Mouse (Mus musculus) heart, postnatal 0 days (tissue): ENCODE measurements around the gene Zbtb2. TPM values are rescaled to one million over a fixed set of nuclear protein-coding genes. Genes with fewer than 3 reads are reported as not detected.
"Not testable (repeated sequence)": the region's sequence is repeated elsewhere in the genome, so short reads cannot be mapped to it uniquely, and the experiment has no call there.

Experiments
- ATAC-seq: fragments of 200-750 bp; cut with Nextera tagmentation; 2 replicates; pipeline ENCODE4 v1.8.0; 2017; ENCODE audit warnings: low read depth, moderate number of reproducible peaks, moderate library complexity; ENCODE audit not compliant: insufficient read depth
- DNase-seq: peaks from one replicate; pipeline ENCODE4 v3.0.0-alpha.2; 2016; ENCODE audit warnings: low spot score
- H3K27ac ChIP-seq: fragments of 300-500 bp; sonication (generic); 2 replicates; pipeline ENCODE4 v1.5.1; 2014; ENCODE audit warnings: low read depth, mild to moderate bottlenecking
- H3K27me3 ChIP-seq: fragments of 300-500 bp; sonication (generic); 2 replicates; pipeline ENCODE4 v1.6.1; 2014; ENCODE audit warnings: low read length, mixed read lengths; ENCODE audit not compliant: control insufficient read depth, insufficient read depth
- H3K36me3 ChIP-seq: fragments of 300-500 bp; sonication (generic); replicated peaks from 2 replicates; pipeline ENCODE4 v1.6.1; 2014; ENCODE audit warnings: low read length, mixed read lengths; ENCODE audit not compliant: control insufficient read depth, insufficient read depth
- H3K4me1 ChIP-seq: fragments of 300-500 bp; sonication (generic); 2 replicates; pipeline ENCODE4 v1.6.1; 2014; ENCODE audit warnings: antibody characterized with exemption; ENCODE audit not compliant: control insufficient read depth, insufficient read depth
- H3K4me2 ChIP-seq: fragments of 300-500 bp; sonication (generic); 2 replicates; pipeline ENCODE4 v1.6.1; 2014; ENCODE audit warnings: low read depth, mild to moderate bottlenecking, low read length, moderate library complexity
- H3K4me3 ChIP-seq: fragments of 300-500 bp; sonication (generic); 2 replicates; pipeline ENCODE4 v1.5.1; 2014; ENCODE audit warnings: low read depth, low read length
- H3K9ac ChIP-seq: fragments of 300-500 bp; sonication (generic); replicated peaks from 2 replicates; pipeline ENCODE4 v1.6.1; 2014; ENCODE audit warnings: low read depth, low read length, mixed read lengths
- H3K9me3 ChIP-seq: fragments of 300-500 bp; sonication (generic); replicated peaks from 2 replicates; pipeline ENCODE4 v1.6.1; 2016; ENCODE audit warnings: low read length; ENCODE audit not compliant: control insufficient read depth
- CTCF ChIP-seq: IDR thresholded peaks from 2 replicates; pipeline ENCODE4 v1.5.1; 2016; ENCODE audit warnings: antibody characterized with exemption, control low read depth, low read depth
- EP300 ChIP-seq: IDR thresholded peaks from 2 replicates; pipeline ENCODE4 v1.6.1; 2016; ENCODE audit warnings: antibody characterized with exemption, low read depth
- WGBS: fragments of 180-500 bp; shearing (Covaris S2); extraction: QIAGEN DNeasy Blood & Tissue Kit; methylation state at CpG from one replicate; pipeline ENCODE4 v1.1.7; 2014; 5-methylcytosine and 5-hydroxymethylcytosine counted together
- polyA plus RNA-seq: library from polyadenylated mRNA; unstranded; fragments of >200 nt; fragmentation: Nextera tagmentation; extraction: Ambion mirVana; gene quantifications from 2 replicates; pipeline ENCODE4 v1.2.1, GENCODE M21; 2015
- total RNA-seq: library from RNA; depleted of rRNA; stranded (reverse); fragments of >200 nt; gene quantifications from 2 replicates; pipeline ENCODE4 v1.2.3, GENCODE M21; 2014; ENCODE audit warnings: low replicate concordance; rRNA removed

Zbtb2 gene
- total RNA-seq (16.3 and 19.8 TPM in 2 replicates), polyA plus RNA-seq (5.1 and 5.2 TPM in 2 replicates)

DNA sequence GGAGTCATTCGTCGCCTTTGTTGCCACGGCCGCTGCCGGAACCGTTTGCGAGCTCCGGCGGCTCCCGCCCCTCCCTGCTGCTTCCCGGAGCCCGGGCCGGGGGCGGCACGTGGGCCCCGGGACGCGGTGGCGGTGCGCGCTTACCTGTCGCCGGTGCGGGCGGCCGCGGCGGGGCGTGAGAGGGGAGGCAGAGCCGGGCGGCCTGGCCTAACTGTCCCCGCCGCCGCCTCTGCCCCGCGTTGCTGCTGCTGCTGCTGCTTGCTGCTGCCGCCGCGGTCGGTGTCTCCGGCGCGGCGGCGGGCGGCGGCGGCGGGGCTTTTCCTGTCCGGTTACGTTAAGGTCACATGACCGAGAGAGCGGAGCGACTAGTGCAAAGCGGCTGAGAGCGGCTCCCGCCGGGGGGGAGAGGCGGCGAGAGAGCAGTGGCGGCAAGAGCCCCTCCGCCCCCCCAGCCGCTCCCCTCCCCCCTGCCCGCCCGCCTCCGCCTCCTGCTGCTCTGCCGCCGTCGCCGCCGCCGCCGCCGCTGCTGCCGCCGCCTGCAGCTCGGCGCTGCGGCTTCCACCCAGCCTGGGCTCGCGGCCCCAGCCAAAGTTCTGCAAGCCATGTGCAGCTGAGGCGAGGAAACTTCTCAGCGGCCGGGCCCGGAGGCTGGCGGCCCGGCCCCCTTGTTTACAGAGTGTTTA, at the start of gene Zbtb2:
Gene Zbtb2 (minus strand): TSS at position 408 of the 683 bp plus-strand sequence.
- TF ChIP-seq EP300 (no peak), CTCF (no peak)
- H3K27ac ChIP-seq, result peak within 1 kb of the TSS; percentile 99
- under 1% methylated on average over 71 of the region's 87 CpGs for WGBS
- ATAC-seq (peak; percentile 15; the same call in 1 of the 2 replicates), DNase-seq (peak; percentile 87)
- no peaks in the 10 kb centered on the region for H3K9me3 ChIP-seq
- no peaks in the 10 kb centered on the region for H3K27me3 ChIP-seq
- H3K36me3 ChIP-seq, result peaks cover under 1% of the 10 kb centered on the region; the same call in 1 of the 2 replicates
- peaks cover 45% of the 10 kb centered on the region for H3K4me1 ChIP-seq
- H3K4me2 ChIP-seq, result peak within 1 kb of the TSS; percentile 90
- peak within 1 kb of the TSS; percentile 85 for H3K4me3 ChIP-seq
- H3K9ac ChIP-seq, result peak within 1 kb of the TSS; percentile 99

DNA sequence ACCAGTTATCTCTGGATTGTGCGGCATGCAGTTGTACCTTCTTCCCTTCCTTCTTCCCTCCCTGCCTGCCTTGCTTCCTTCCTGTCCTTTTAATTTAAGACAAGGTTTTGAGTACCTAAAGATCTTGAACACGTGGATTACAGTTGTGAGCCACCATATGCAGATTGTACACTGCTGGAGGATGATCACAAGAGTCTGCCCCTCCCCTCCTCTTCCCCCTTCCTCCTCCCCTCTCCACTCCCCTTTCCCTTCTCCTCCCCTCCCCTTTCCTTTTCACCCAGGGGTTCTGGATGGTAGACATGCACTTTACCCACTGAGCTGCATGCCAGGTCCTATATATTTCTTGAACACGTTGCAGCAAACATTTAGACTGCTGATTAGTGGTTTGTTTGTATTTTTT, 47.5 kb upstream of the Zbtb2 start:
- WGBS, result 80% methylated on average over 3 of the region's 3 CpGs
- no peaks in the 10 kb centered on the region for H3K9me3 ChIP-seq
- H3K4me1 ChIP-seq, result peaks cover 14% of the 10 kb centered on the region
- H3K9ac ChIP-seq, result no peak overlapping the region
- DNase-seq (no peak), ATAC-seq (no peak)
- H3K4me3 ChIP-seq, result no peak overlapping the region
- peaks cover 27% of the 10 kb centered on the region for H3K36me3 ChIP-seq
- TF ChIP-seq EP300, result no peak
- TF ChIP-seq CTCF, result no peak
- H3K27me3 ChIP-seq, result no peaks in the 10 kb centered on the region
- H3K27ac ChIP-seq, result no peak overlapping the region
- H3K4me2 ChIP-seq, result no peak overlapping the region

GRCm38 (mm10) chr10:4433871-4434270, 46.0 kb upstream of the Zbtb2 start:
- H3K4me3 ChIP-seq, H3K4me2 ChIP-seq, H3K9me3 ChIP-seq, H3K9ac ChIP-seq, H3K27ac ChIP-seq, H3K27me3 ChIP-seq, ATAC-seq, DNase-seq: not testable (repeated sequence)
- Histone ChIP-seq H3K4me1 (peaks cover 21% of the 10 kb centered on the region), H3K36me3 (peaks cover 12% of the 10 kb centered on the region; the same call in 1 of the 2 replicates)
- 90% methylated on average over 2 of the region's 2 CpGs for WGBS

DNA sequence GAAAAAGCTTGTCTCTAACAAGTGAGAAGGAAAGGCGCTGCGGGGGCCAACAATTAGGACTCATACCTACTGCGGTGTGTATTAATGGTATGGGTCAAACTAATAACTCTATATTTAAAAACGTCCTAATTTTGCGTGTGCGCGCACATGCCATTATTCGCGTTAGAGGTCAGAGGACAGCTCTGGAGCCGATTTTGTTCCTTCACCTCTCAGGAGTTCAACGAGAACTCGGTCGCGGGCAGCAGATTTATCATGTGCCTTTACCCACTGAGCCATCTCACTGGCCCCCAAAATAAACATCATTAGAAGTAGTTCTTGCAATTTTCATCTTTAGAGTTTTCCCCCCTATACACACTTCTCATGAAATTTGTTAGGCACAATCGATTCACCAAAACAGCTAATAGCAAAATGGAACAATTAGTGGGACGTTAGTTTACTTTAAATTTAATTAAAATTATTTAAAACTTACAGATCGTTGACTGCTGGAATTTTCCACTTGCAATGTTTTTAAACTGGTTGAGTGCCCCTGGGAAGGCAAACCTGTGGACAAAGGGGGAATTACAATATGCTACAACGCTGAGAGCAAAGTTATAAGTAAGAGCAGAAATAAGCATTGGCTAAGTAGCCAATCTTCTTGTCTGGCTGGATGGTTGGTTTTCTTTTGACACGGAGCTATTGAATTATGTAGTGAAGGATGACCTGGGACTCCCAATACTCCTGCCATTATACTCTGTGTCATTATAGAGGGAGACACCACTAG, 45.3 kb upstream of the Zbtb2 start:
- peak; percentile 30 for DNase-seq

GRCm38 (mm10) chr10:4432123-4432931, 44.4 kb upstream of the Zbtb2 start, which contains the start of the genes Rmnd1 and Armt1:
Gene Rmnd1 (minus strand): TSS chr10:4432388.
Gene Armt1 (plus strand): TSS chr10:4432467.
- no peaks in the 10 kb centered on the region for H3K27me3 ChIP-seq
- peak within 1 kb of the TSS; percentile 78 for H3K4me3 ChIP-seq
- peak within 1 kb of the TSS; percentile 89 for H3K27ac ChIP-seq
- TF ChIP-seq EP300 (peak; percentile 96), CTCF (no peak)
- peak; percentile 96 for ATAC-seq
- H3K9me3 ChIP-seq, result no peaks in the 10 kb centered on the region
- peak; percentile 94 for DNase-seq
- H3K4me2 ChIP-seq, result peak within 1 kb of the TSS; percentile 83
- H3K9ac ChIP-seq, result peak within 1 kb of the TSS; percentile 73
- under 1% methylated on average over 60 of the region's 75 CpGs for WGBS
- peaks cover 13% of the 10 kb centered on the region; the same call in 1 of the 2 replicates for H3K36me3 ChIP-seq
- H3K4me1 ChIP-seq, result peaks cover 21% of the 10 kb centered on the region

More for the DNA sequence above, 45.3 kb upstream of the Zbtb2 start:
- Histone ChIP-seq H3K4me3 (peak overlapping the region; percentile 78), H3K4me1 (peaks cover 21% of the 10 kb centered on the region), H3K4me2 (peak overlapping the region; percentile 70), H3K9me3 (no peaks in the 10 kb centered on the region), H3K27me3 (no peaks in the 10 kb centered on the region), H3K36me3 (peaks cover 13% of the 10 kb centered on the region; the same call in 1 of the 2 replicates), H3K9ac (peak overlapping the region; percentile 65), H3K27ac (peak overlapping the region; percentile 89)
- TF ChIP-seq EP300 (no peak), CTCF (no peak)
- WGBS, result 10% methylated on average over 19 of the region's 19 CpGs
- no peak for ATAC-seq
